Mouse (Mus musculus) stomach, postnatal 0 days (tissue): Measurements from ENCODE around the gene Fam98a. TPM values are rescaled to one million over a fixed set of nuclear protein-coding genes. Genes with fewer than 3 reads are reported as not detected.
A peak's percentile ranks its signal among the peaks of the same experiment; 100 is the strongest.

Experiments
- ATAC-seq: fragments of 200-750 bp; cut with Nextera tagmentation; 2 replicates; pipeline ENCODE4 v1.8.0; 2017; ENCODE audit not compliant: low FRiP score, low TSS enrichment
- DNase-seq: peaks from one replicate; pipeline ENCODE4 v3.0.0-alpha.2; 2016; ENCODE audit warnings: low spot score
- H3K27ac ChIP-seq: fragments of 300-500 bp; sonication (generic); replicated peaks from 2 replicates; pipeline ENCODE4 v1.5.1; 2014; ENCODE audit warnings: mild to moderate bottlenecking, control low read depth
- H3K27me3 ChIP-seq: fragments of 300-500 bp; sonication (generic); 2 replicates; pipeline ENCODE4 v1.6.1; 2014; ENCODE audit warnings: low read length; ENCODE audit not compliant: control insufficient read depth, insufficient read depth
- H3K36me3 ChIP-seq: fragments of 300-500 bp; sonication (generic); 2 replicates; pipeline ENCODE4 v1.6.1; 2014; ENCODE audit warnings: low read length, mixed read lengths; ENCODE audit not compliant: control insufficient read depth, insufficient read depth
- H3K4me1 ChIP-seq: fragments of 300-500 bp; sonication (generic); replicated peaks from 2 replicates; pipeline ENCODE4 v1.6.1; 2014; ENCODE audit warnings: antibody characterized with exemption; ENCODE audit not compliant: control insufficient read depth, insufficient read depth
- H3K4me2 ChIP-seq: fragments of 300-500 bp; sonication (generic); replicated peaks from 2 replicates; pipeline ENCODE4 v1.6.1; 2014; ENCODE audit warnings: low read depth, mild to moderate bottlenecking, control low read depth, moderate library complexity
- H3K4me3 ChIP-seq: fragments of 300-500 bp; sonication (generic); 2 replicates; pipeline ENCODE4 v1.5.1; 2014; ENCODE audit warnings: low read depth, low read length, control low read depth
- H3K9ac ChIP-seq: fragments of 300-500 bp; sonication (generic); 2 replicates; pipeline ENCODE4 v1.6.1; 2014; ENCODE audit warnings: mild to moderate bottlenecking, low read length, control low read depth, mixed read lengths
- H3K9me3 ChIP-seq: fragments of 300-500 bp; sonication (generic); 2 replicates; pipeline ENCODE4 v1.6.1; 2016; ENCODE audit warnings: low read length; ENCODE audit not compliant: control insufficient read depth
- CTCF ChIP-seq: IDR thresholded peaks from 2 replicates; pipeline ENCODE4 v1.5.1; 2016; ENCODE audit warnings: antibody characterized with exemption, low read depth, mild to moderate bottlenecking, moderate library complexity
- EP300 ChIP-seq: optimal IDR thresholded peaks from 2 replicates; pipeline ENCODE3; 2016; ENCODE audit warnings: antibody characterized with exemption
- WGBS: fragments of 180-500 bp; shearing (Covaris S2); extraction: QIAGEN DNeasy Blood & Tissue Kit; methylation state at CpG from one replicate; pipeline ENCODE4 v1.1.7; 2014; 5-methylcytosine and 5-hydroxymethylcytosine counted together
- polyA plus RNA-seq: library from polyadenylated mRNA; unstranded; fragments of >200 nt; fragmentation: Nextera tagmentation; extraction: Ambion mirVana; gene quantifications from 2 replicates; pipeline ENCODE4 v1.2.1, GENCODE M21; 2015

Fam98a gene
- polyA plus RNA-seq, 1 experiment from 2014 or later = 15.6 TPM

- Histone ChIP-seq H3K4me2 (no peak overlapping the region), H3K4me1 (no peaks in the 10 kb centered on the region), H3K4me3 (no peak overlapping the region), H3K9me3 (no peaks in the 10 kb centered on the region), H3K27me3 (no peaks in the 10 kb centered on the region), H3K9ac (no peak overlapping the region), H3K27ac (no peak overlapping the region), H3K36me3 (peaks cover 3% of the 10 kb centered on the region; the same call in 1 of the 2 replicates)
- TF ChIP-seq CTCF (no peak), EP300 (no peak)
- DNase-seq (no peak), ATAC-seq (no peak)
- 59% methylated on average over 7 of the region's 7 CpGs for WGBS
Measured at GRCm38 (mm10) chr17:75537050-75537445, 14.7 kb downstream of the Fam98a start.

- Histone ChIP-seq H3K36me3 (peaks cover 3% of the 10 kb centered on the region; the same call in 1 of the 2 replicates), H3K4me1 (no peaks in the 10 kb centered on the region), H3K9me3 (no peaks in the 10 kb centered on the region), H3K27ac (no peak overlapping the region), H3K4me3 (no peak overlapping the region), H3K9ac (no peak overlapping the region), H3K4me2 (no peak overlapping the region), H3K27me3 (no peaks in the 10 kb centered on the region)
- WGBS = 25% methylated on average over 6 of the region's 6 CpGs
- TF ChIP-seq EP300 = no peak
- peak; percentile 92 for TF ChIP-seq CTCF
- DNase-seq = peak; percentile 48
- peak; percentile 78 for ATAC-seq
Measured at GRCm38 (mm10) chr17:75536396-75537049, 15.2 kb downstream of the Fam98a start.

- Histone ChIP-seq H3K9ac (no peak overlapping the region), H3K4me2 (no peak overlapping the region), H3K9me3 (no peaks in the 10 kb centered on the region), H3K36me3 (peaks cover 3% of the 10 kb centered on the region; the same call in 1 of the 2 replicates), H3K4me1 (no peaks in the 10 kb centered on the region), H3K4me3 (no peak overlapping the region), H3K27ac (no peak overlapping the region), H3K27me3 (no peaks in the 10 kb centered on the region)
- no peak for DNase-seq
- 87% methylated on average over 4 of the region's 4 CpGs for WGBS
- TF ChIP-seq EP300 (no peak), CTCF (no peak)
- ATAC-seq = no peak
Measured at GRCm38 (mm10) chr17:75535612-75536011, 16.1 kb downstream of the Fam98a start.

GRCm38 (mm10) chr17:75534314-75535020 lies 17.3 kb downstream of the Fam98a start:
- no peaks in the 10 kb centered on the region for H3K4me1 ChIP-seq
- no peak overlapping the region for H3K27ac ChIP-seq
- no peaks in the 10 kb centered on the region for H3K27me3 ChIP-seq
- no peak overlapping the region for H3K9ac ChIP-seq
- H3K9me3 ChIP-seq = no peaks in the 10 kb centered on the region
- no peak for DNase-seq
- H3K36me3 ChIP-seq = peaks cover 3% of the 10 kb centered on the region; the same call in 1 of the 2 replicates
- H3K4me2 ChIP-seq = no peak overlapping the region
- no peak for TF ChIP-seq CTCF
- no peak for TF ChIP-seq EP300
- WGBS = 62% methylated on average over 12 of the region's 12 CpGs
- no peak overlapping the region for H3K4me3 ChIP-seq
- ATAC-seq = no peak

- TF ChIP-seq CTCF = no peak
- no peak for TF ChIP-seq EP300
- ATAC-seq = no peak
Measured at GRCm38 (mm10) chr17:75532469-75532986, 19.2 kb downstream of the Fam98a start.

More at GRCm38 (mm10) chr17:75532469-75532986, 19.2 kb downstream of the Fam98a start:
- no peaks in the 10 kb centered on the region for H3K9me3 ChIP-seq
- no peaks in the 10 kb centered on the region for H3K27me3 ChIP-seq
- no peak overlapping the region for H3K4me3 ChIP-seq
- H3K4me2 ChIP-seq = no peak overlapping the region
- WGBS = 80% methylated on average over 6 of the region's 6 CpGs
- H3K36me3 ChIP-seq = no peaks in the 10 kb centered on the region
- no peak overlapping the region for H3K27ac ChIP-seq
- H3K4me1 ChIP-seq = no peaks in the 10 kb centered on the region
- H3K9ac ChIP-seq = no peak overlapping the region
- DNase-seq = no peak
